Mouse (Mus musculus): Measurements from ENCODE around the gene Scaf8.

Gene Scaf8

DNA sequence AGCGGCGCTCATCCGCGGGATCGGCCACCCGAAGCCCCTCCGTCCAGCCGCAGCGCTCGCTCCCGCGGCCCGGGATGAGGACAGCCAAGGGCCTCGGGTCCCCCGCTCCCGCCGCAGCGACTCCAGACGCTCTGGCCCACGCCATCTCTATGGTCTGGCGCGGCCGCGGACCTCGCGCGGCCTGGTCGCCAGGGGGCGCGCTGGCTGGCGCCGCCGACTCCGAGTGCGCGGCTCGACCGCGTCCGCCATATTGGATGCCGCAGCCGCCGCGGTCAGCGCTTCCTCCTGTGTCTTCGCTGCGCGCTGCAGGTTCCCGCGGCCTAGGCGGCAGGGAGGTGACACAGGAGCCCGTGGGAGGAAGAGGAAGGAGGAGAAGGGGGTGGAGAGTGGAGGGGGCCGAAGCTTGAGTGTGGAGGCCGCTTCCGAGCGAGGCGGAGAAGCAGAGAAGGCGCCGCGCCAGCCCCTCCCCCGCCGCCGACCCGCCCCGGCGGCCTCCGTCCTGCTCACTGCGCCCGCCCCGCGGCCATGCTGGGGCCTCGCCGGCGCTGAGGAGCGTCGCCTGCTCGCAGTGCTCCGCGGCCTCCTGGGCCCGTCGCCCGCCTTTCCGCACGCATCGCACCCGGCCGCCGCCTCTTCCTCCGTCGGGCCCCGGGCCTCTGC lies at the start of gene Scaf8:
Scaf8 (plus strand) TSS at position 253 of the 660 bp plus-strand sequence.
- under 1% methylated on average over 87 of the region's 91 CpGs for whole genome bisulfite sequencing

GRCm38 (mm10) chr17:3075166-3075872 lies 39.5 kb upstream of the Scaf8 start:
- 98% methylated on average over 9 of the region's 9 CpGs for WGBS

GRCm38 (mm10) chr17:3075873-3076245 lies 38.9 kb upstream of the Scaf8 start:
- 100% methylated on average over 4 of the region's 4 CpGs for WGBS

GRCm38 (mm10) chr17:3077936-3078335 lies 36.8 kb upstream of the Scaf8 start:
- 84% methylated on average over 9 of the region's 9 CpGs for WGBS

GRCm38 (mm10) chr17:3080587-3081349 lies 34.0 kb upstream of the Scaf8 start:
- WGBS, result 84% methylated on average over 8 of the region's 9 CpGs

DNA sequence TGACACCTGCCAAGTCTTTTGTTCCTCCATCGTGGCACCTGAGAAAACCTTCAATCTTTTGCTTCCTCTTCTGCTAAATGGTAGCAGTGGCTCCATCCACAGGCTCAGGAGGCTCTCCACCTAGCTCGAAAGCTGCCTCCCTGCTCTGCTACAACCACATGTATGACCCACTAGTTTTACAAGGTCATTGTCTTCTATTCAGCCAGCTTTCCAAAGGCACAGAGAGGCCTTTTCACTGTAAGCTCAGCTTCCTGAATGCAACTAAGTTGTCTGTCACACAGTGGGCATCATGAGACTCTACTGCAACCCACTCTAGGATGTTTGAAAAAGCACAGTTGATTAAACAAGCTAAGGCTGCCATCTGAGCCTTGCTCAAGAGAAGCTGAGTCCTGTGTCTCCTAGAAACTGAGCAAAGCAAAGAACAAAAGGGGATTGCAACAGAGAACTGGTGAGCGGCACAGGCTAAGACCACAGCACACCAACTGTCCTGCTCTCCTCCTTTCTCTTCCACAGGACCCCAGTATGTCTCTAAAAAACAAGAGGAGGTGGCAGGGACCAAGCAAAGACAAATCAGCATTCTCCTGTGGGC lies 33.2 kb upstream of the Scaf8 start:
- WGBS, result 61% methylated on average over 3 of the region's 3 CpGs

DNA sequence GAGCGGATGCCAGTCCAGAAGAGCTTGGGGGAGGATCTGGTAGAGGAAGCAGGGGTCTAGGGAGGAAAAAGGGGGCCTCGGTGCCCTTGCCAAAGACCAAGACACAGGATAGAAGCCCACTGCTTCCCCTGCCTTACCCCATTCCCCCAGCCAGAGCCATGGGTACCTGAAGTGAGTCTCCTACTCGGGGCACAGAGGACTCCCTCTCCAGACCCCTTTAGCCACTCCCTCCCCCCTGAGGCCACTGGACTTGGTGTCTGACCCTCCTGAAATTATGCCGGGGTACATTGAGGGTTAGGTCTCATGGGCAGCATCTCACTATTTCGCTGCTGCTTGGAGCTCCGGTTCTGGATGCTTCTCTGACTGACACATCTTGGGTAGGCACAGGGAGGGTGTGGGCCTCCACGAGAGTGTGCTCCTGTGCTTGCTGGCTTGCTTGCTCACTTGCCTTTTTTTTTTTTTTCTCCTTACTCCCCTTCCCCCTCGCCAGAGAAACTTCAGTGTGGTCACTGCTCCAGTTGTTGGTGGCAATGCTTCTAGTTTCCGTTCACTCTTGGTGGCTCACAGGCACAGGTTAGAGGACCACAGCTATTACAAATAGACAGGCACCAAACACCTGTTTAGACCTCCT lies 32.5 kb upstream of the Scaf8 start:
- 55% methylated on average over 7 of the region's 9 CpGs for WGBS

DNA sequence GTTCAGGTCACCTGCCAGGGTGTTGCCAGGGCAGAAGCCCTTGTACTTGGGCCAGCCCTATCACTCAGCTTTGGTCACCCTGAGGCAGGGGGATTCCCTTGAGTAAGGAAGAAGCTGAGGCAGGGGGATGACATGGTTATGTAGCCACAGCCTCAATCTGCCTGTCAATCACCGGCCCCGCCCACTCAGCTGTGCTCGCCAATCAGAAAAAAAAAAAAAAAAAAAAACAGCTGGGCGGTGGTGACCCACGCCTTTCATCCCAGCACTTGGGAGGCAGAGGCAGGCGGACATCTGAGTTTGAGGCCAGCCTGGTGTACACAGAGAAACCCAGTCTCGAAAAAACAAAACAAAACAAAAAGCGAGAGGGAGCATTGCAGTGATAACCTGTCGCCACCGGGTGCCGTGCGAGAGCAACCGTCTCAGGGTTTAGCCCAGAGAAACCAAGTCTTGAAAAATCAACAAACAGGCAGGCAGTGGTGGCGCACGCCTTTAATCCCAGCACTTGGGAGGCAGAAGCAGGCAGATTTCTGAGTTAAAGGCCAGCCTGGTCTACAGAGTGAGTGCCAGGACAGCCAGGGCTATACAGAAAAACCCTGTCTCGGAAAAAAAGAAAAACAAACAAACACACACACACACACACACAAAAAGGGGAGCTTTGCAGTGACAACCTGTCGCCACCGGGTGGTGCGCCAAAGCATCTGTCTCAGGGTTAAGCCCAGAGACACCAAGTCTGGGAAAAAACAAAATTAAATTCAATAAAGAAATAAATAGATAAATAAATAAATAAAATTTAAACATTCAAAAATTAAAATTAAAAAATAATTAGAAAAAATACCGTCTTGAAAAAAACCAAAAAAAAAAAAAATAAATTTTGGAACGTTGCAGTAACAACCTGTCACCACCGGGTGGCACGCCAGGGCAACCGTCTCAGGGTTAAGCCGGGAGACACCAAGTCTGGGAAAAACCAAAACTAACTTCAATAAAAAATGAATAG lies 31.7 kb upstream of the Scaf8 start:
- 3% methylated on average over 25 of the region's 25 CpGs for WGBS

- WGBS, result 1% methylated on average over 40 of the region's 40 CpGs
These were observed 30.8 kb upstream of the Scaf8 start for GRCm38 (mm10) chr17:3083886-3084550.

DNA sequence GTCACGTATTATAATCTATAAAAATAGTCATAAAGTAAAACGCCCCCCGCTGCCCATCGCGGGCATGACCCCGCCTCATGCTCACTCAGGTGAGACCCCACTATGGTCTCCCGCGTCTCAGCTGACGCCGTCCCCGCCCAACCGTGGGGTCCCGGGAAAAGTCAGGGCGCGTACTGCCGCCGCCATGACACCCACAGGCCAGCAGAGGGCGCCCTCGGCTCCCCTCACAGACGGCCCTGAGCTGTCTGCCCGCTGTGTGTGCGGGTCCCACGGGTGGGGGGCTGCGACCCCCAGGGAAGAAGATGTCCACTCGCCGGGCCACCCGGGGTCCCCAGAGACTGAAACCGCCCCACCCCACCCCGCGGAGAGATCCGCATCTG lies 30.2 kb upstream of the Scaf8 start:
- WGBS, result under 1% methylated on average over 31 of the region's 31 CpGs

DNA sequence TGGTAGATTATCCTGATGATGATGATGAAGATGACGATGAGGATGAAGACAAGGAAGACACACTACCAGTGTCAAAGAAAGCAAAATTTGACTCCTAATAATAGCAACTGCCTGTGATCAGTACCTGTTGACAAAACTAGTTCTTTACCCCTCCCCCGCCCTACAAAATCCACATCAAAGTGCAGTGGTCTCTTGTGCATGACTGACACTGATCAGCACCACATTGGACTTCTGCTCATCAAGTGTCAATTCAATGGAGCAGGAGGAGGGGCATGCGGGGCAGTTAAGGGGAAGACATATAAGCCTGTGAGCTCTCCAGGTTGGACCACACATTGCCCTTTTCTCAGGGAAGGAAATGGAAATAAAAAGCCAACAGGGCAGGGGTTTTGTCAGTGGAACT lies 29.6 kb upstream of the Scaf8 start:
- WGBS, result 64% methylated on average over 3 of the region's 3 CpGs

DNA sequence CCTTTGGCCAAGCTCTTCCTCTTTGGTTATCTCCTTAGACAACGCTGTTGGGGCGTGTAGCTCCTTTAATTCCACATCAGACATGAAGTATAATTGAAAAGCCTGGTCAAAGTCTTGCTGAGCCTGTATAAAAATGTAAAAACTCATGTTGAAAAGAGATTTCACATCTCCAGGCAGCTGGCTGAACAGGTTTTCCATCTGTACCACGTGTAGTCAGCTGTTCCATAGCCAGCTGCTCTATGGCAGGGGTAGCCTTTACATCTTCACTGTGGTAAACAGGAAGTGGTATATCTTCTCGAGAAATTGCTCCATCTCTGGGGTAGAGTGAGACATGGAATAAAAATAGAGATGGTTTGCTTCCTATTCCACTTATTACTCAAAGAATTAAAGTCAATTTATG lies 22.1 kb upstream of the Scaf8 start:
- WGBS, result 58% methylated on average over 4 of the region's 4 CpGs

DNA sequence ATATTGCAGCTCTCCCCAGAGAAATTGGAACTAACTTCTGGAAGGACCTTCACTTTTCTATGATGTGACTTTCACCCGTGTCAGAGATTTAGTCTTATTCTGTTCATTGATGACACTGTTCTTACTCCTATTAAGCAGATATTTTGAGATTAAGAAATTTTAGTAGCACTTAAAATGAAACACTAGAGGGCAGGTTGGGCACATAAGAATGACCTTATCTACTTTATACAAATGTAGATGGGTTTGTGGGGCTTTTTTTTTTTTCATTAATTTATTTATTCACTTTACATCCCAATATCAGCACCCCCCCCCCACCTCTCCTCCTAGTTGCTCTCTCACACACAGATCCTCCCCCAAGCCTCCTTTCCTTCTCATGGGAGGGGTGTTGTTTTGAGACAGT lies 15.5 kb upstream of the Scaf8 start:
- 78% methylated on average over 1 of the region's 1 CpGs for WGBS

DNA sequence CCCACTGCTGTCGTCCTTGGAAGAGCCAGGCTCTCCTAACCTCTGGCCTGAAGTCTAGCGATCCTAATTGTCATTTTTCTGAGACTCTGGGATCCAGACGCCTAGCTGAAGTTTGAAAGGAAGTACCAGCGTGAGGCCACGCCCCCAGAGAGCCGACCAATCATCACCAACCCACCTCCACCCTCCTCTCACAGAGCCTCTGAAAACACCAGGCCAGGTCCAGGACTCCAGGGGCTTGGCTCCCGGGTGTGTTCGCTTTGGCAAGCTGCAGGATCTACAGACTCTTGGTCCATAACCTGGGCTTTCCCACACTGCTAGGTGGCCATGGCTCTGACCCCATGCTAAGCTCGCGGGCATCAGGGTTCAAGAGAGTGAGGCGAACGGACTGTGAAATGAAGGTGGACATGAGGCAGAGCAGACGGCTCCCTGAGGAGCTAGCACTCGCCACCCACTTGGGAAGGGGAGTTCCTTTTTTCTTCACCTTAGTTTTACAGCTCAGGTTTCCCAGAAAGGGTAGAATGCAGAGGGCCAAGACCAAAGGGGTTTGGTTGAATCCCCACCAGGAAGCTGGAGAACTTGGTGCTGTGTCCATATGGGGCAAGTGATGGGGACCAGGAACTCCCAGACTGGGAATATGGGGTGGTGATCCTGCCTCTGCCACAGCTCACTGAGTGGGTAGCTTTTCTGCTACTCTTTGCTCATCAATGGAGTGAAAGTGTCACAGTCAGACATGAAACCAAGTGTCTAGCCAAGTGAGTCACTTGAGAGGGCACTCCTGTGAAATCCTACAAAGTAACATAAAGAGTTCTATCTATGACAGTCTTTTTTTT lies 12.2 kb upstream of the Scaf8 start:
- WGBS, result 18% methylated on average over 14 of the region's 14 CpGs

- 82% methylated on average over 6 of the region's 6 CpGs for WGBS
These were observed 10.4 kb upstream of the Scaf8 start for GRCm38 (mm10) chr17:3104154-3104931.

DNA sequence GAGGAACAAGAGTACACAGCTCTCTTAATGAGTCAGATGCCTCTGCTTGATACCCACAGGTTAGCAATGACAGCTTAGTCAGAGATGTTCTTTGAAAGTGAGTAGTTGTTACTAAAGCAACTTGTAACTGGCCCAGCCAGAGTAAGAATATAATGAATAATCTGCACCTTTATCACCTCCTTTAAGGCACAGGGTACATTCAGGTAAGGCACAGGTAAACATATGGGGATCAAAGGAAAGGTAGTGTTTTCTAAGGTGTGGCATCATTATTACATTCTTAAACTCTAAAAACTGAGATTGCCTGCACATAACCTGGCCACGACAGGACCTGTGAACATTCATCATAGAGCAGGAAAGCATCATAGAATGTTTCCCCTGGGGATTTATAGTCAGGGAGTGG lies 9.8 kb upstream of the Scaf8 start:
- WGBS, result 100% methylated on average over 1 of the region's 1 CpGs

GRCm38 (mm10) chr17:3113737-3114357 lies 925 bp upstream of the Scaf8 start:
- 2% methylated on average over 16 of the region's 16 CpGs for WGBS

GRCm38 (mm10) chr17:3114358-3114719 lies 433 bp upstream of the Scaf8 start:
- under 1% methylated on average over 31 of the region's 31 CpGs for WGBS
